Mouse (Mus musculus): ENCODE results near the gene Rsph1.

The Rsph1 gene

DNA sequence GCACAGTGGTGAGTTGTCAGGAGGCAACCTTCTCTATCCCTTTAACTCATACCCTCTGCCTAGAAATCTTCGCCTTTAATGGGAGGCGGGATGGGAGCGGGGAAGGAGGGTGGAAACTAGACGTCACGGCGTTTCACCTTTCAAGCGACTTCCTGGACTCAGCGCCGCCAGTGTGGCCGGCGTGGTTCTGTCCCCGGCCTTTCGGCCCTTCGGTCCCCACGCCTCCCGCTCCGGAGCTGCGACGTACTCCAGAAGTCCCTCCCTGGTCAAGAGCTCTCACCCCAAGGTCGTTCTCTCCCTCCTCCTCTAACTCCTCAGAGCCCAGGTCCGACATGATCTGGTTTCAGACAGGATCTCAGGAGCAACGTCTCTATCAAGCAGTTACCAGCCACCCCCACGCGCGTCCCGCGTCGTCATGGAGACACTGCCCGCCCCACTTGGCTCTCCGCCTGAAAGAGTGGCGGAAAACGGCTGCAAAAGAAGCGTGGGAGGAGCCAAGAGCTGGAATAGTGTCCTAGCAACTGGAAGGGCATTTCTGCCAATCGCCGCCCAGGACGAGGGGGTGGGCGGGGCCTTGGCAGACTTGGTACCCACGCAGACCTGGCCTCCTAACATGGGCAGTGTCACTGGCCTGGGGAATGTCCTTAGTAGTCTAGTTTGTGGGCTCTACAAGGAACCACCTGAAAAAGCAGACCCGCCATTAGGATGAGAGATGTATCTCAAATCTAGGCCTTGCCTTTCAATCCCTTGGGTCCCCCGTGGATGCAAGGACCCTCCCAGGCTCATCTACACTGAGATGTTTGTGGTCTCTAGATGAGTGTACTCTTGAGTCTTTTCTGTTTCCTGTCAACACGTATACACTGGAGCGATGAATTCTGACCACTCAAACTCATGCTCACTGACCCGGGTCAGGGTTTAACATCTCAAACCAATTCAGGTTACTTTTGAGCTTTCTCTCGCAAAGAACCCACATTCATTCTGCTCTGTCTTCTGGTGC lies at the start of gene Rsph1:
Rsph1 (minus strand) TSS at position 462 of the 997 bp plus-strand sequence.
- peak; percentile 100 for DNase-seq (ENCODE audit: low spot score)

DNA sequence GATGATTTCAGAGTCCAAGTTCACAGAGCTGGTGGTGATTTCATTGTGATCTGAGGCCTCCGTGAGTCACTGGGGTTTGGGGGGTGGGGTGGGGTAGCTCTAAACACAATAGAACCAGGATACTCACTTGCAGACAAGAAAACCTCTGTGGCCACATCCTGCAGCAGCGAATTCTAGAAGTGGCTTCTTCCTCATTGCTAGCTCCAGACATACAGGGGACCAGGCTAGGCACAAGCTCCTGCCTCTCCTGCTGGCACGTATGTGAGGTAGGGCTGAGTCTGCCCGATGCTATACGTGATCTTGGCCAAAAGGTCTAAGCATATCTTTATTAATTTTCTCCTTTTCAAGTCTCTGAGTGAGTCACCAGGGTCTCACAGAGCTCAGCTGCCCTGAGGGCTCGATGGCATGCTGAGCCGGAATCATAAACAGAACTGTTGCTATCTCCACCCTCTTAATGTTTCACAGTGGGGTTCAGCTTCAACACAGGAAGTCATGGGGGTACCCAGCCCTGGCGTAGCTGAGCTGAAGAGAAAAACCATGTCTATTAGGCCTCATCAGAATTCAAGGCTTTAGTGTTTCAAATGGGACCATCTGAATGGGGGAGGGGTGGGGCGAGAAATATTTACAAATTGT lies 49.2 kb upstream of the Rsph1 start:
- DNase-seq (ENCODE audit: low spot score) = no peak

DNA sequence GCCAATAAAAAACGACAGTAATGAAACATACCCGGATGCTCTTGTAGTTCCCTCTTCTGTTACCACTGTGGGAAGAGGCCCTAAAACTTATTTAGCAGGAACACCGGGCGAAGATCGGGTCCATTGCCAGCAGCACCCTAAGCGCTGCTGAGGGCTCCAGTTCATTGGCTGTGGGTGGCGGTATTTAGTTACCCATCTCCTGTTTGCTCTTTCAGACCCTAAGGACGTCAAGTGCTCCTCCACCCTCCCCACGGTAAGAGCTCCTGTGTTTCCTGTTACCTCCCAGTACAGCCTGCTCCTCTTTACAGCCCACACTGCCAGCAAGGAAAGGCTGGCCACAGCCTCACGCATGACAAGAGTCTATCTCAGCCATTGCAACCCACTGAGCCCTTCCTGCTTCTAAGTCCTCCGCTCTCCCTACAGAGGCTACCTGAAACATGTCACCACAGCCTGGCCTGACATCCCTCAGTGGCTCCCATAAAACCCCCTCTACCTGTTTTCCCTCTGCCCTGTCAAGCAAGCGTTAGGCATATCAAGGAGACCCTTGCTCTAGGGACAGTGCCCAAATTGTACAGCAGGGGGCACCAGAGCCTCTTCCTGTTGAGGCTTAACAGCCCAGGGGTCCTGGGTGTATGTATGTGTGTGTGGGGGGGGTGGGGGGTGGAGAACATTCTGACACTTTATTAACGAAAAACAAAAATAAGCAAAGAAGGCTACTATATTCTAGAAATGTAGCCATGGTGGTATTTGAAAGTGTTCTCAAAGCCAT lies 48.5 kb upstream of the Rsph1 start:
- peak; percentile 19 for DNase-seq (ENCODE audit: low spot score)

DNA sequence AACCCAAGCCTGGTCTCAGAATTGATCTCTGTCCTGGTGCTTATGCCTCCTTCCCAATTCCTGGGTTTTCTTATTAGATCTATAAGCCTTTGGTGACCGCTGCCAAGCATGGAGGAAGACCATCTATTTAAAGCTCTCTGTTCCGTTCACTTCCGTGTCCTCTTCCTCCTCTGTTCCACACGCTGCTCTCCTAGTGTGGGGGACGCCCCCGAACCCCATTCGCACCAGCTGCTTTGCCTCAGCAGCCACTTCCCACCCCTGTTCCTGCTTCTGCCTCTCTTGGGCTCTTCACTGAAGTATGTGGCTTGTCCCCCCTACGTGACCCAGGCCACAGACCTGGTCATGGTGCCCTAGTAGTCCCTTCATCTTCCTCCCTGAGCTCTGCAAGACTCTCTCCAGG lies 47.0 kb upstream of the Rsph1 start:
- no peak for DNase-seq (ENCODE audit: low spot score)

DNA sequence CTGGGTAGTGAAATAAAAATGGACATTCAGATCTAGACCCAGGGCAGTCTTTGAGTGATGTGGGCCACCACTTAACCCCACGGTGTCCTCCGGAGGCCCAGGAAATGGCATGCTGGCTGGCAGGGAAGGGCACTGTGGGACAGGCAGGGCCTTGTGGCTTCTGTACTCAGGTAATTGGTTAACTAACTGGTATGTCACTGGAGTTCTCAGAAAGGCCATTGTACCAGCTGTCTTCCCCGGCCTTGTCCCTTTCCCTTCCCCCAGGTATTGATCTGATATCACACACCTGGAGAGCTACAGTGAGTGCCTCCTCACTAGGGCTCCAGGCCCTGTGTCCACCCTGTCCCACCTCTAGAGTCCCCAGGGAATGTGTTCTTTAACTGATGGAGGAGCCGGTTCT lies 46.2 kb upstream of the Rsph1 start:
- DNase-seq (ENCODE audit: low spot score) = no peak

DNA sequence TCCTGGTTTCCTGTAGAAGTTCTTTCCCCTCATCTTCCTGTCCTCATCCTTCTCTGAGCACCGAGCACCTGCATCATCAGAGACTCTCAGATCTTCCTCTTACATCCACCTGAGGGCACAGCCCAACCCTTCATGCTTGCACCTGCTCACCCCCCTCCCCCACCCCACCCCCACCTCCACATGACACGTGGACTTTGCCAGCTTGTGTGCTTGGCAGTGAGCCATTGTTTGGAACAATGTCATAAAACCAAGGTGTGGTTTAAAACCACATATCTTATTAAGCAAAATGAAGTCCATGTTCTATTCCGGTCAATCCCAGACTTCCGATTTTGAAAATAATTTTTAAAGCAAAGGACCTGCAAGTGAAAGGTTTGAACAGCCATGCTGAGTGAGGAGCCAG lies 45.3 kb upstream of the Rsph1 start:
- DNase-seq (ENCODE audit: low spot score) = no peak

DNA sequence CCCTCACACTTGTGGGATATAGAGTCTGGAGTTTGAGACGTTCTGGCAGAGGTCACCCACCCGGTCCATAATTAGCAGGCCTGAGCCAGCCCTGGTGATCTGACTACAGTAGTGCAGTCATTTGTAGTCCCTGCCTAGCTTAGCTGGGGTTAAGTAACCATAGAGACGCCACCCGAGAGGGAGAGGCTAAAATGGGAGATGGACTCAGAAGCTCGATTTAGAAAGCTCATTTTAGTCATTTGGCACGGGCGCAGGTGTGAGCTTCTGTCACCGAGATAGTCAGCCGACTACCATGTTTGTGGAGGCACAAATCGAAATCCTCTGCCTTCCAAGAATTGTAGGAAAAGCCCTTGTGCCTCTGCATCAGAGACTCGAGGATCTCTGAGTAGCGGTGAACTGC lies 44.2 kb upstream of the Rsph1 start:
- no peak for DNase-seq (ENCODE audit: low spot score)

DNA sequence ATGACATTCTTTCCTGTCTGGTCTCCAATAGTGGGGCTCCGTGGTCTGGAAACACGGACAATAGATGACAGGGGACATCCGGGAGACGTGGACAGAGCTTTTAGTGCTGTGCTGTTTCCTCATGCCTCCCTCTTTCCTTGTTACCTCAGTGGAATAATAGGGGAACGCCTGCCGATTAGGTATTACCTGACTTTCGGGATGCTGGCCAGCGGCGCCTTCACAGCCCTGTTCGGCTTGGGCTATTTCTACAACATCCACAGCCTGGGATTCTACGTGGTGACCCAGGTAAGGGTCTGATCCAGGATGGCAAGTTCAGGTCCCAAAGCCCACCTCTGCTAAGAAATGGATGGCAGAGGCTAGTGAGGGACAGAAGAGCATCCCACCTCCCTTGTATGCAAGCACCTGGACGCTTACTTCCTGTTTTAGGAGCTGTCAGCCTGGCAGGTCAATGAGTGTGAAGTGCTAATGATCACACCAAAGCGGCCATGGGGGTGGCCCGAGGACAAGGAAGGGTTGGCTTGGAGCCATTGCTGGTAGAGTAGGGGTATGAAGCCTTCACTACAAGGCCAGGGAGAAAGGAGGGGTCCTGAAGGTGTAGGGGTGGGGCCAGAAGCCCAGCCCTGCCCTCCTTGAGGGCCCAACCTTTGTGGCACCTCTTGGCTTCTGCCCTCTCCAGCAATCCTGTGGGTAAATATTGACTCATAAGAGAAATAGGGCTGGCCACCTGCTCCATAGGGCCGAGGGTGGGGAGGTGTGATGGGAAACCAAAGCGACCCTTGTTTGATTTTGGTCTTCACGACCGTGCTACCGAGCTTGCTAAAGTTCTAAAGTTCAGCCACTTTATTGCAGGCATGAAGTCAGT lies 42.0 kb upstream of the Rsph1 start:
- DNase-seq (ENCODE audit: low spot score) = no peak

DNA sequence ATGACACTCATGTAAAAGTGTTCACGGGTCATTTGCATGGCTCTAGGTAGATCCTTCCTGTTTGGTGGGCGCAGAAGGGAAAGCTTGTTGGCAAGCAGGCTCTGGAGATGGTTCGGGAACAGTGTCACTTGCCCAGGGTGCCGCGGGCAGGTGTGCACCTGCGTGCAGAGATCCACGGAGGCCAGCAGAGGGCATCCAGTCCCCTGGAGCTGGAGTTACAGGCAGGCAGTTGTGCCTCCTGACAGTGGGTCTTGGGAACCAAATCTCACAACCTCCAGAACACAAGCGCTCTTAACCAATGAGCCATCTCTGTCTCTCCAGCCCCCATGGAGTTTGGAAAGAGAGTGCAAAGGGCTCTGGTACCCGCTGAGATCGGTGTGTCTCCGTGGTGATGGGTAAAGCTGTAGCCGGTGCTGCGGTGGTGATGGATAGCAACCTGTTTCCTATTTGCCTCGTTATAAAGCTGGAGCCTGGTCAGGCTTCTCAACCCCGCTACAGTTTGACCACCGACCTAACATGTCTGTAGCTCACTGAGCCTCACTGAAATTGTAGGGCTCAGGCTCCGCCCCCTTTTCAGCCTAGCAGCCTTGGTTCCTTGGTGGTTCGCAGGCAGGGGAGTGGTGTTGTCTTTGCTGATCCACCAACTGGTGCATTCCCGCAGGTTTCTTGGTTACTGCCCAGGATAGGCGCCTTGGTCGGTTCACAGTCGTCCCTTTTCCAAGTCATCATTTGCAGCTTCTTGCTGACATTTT lies 40.5 kb upstream of the Rsph1 start:
- no peak for DNase-seq (ENCODE audit: low spot score)

DNA sequence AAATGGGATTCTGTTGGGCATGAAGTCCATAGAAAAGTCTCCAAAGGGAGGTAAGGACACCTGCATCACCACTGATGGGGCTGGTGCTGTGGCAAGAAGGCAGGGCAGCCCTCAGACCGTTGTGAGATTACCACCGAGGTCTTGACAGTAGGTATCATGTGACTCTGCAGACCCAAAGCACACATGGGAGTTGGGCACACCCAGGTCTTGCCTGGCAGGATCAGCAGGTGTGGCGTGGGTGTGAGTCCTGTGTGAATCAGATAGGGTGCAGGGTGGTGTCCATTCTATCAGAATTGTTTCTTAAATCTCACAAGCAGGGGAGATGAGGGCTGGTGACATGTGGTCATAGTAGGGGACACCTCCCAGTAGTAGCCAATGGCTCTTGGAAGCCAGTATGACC lies 39.8 kb upstream of the Rsph1 start:
- DNase-seq (ENCODE audit: low spot score) = no peak

DNA sequence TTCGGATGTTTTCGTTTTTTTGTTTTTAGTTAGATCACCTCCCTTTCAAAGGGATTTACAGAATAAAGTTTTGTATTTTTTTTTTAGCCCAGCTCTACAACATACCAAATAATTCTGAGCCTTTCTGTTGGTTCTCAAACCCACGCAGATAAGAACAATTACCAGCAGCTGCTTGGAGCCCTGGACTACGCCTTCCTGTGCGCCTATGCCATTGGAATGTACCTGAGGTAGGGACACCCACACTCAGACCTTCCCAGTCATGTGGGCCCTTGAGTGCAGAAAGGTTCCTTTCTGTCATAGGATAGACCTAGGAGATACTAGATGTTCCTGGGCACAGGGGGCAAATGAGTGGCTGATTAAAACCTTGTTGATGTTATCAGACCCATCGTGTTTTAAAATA lies 38.8 kb upstream of the Rsph1 start:
- no peak for DNase-seq (ENCODE audit: low spot score)

DNA sequence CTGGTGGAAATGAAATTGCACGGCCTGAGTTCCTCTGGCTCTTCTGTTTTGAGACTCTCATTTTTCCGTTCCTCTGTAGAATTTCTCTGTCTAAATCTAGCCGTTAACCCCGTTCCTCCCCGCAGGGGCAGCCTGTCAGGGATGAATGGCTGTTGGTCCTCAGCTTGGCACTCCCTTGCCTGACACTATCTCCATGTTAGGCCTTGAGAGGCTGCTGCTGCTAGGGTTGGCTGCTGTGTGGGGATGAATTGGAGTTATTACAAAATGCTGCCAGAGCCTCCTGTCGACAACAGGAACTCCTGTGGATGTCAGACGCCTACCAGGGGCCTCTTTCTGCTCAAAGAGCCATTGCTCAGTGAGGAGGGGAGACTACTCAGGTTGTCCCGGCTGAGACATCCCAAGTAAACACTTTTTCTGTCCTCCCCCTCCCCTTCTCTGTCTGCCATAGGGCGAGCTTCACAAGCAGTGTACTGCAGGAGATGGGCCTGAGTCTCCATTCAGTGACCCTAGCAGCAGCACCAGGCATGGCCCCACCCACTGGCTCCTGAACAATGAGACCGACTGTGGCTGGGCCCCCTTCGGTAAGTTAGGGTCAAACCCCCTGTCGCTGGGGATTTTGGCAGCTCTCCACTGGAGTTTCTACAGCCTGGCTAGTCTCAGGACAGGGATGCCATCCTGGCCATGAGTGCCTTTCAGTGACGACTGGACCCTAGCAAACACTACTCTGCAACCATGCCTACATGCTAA lies 38.0 kb upstream of the Rsph1 start:
- DNase-seq (ENCODE audit: low spot score) = no peak

DNA sequence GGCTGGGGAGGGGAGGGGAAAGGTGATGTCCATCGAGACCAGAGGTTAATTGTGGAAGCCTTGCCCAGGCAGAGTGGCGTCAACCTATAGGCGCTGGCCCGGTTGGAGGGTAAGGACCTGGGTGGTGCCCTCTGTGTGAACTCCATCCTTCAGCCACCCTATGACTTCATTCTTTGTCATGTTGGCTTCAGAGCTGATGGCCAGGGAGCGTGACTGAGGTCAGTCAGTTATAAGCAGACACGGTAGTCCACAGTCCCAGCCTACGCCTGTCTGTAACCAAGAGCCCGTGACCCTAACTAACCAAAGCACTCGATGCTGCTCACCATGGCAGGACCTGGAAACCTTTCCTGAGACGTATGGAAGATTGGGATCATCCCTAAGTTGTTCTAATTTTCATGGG lies 35.5 kb upstream of the Rsph1 start:
- DNase-seq (ENCODE audit: low spot score) = no peak

DNA sequence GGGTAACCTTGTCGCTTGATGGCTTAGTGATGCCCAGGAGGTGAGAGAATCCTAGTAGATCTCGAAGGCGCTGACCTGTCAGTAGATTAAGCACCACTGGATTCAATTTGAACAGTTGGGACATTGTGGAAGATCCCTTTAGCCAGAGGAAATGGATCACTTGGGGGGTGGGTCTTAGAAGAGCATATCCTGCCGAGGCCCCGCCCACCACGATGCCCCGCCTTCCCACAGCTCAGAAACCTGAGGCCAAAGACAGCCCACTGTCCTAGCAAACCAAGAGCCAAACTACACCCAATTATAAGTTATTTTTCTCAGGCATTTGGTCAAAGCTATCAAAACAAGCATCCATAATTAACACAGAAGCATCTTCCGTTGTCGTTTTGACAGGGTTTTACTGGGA lies 33.9 kb upstream of the Rsph1 start:
- DNase-seq (ENCODE audit: low spot score) = no peak

DNA sequence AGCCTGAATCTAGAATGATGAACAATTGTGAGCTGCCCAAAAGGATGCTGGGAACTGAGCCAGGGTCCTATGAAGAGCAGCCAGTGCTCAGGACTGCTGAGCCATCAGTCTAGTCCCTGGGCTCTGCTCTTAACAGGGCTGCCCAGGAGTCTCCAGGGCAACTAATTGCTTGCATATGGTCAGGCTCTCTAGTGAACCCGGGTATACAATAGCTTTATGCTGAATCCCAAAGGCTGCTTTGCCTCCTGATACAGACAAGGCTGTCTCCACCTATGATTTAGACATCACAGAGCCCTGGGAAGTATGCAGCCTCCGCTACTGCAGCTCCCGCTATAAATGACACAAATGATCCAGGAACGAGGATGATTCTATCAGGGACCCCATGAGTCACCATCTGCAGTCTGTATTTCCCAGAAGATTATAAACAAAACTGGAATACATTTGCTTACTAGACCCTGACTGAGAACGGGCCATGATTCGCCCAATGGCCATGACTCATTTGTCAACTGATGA lies 32.2 kb upstream of the Rsph1 start:
- no peak for DNase-seq (ENCODE audit: low spot score)

DNA sequence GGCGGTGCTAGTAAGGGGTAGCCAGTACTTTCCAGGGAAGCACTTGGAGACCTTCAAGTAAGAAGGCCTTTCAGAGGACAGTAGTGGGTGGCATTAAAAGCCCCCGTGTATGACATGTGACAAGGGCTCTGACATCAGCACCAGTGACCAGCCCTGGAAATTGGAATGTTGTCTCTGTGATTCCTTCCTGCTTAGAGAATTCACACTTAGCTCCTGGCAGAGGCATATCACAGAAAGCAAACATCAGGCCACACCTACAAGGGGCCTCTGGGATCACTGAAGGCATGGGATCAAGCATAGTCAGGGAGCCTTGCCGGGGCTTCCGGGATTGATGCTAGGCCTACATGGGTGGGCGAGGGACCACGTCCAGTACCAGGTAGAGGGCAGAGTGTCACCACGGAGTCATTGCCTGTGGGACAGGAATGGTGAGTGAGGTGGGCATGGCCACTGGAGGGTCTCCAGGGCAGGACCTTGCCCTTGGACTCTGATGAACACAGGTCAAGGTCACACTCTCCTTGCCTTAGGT lies 31.2 kb upstream of the Rsph1 start:
- DNase-seq (ENCODE audit: low spot score) = no peak

DNA sequence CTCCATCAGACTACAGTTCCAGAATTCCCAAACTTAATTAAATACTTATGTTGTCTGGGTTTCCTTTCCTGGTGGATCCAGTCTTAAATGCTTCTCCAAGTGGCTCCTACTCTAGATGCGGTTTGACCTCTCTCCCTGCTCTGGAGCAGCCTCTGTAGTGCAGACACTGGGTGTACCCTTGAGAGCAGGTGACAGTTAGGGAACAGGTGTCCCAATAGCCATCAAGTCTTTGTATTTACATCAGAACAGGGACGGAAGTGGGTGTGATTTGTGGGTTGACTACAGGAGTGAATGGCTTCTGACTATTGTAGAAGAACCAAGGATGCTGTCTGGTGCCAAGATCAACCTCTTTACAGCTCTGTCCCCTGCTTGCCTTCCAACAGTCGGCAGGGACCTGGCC lies 30.6 kb upstream of the Rsph1 start:
- DNase-seq (ENCODE audit: low spot score) = no peak

DNA sequence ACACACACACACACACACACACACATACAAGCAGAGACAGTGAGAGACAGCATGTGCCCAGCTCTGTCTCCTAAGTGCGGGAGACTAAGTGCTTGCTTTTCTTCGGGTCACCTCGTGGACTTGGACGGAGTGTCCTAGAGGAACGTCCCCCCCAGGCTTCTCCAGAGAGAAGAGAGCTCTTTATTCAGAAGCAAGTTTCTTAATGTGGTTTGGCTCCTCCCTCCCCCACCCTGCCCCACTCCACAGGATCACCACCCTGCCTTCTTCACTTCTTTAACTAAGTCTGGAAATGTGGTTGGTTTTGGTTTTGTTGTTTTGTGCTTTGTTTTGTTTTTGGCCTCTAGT lies 28.6 kb upstream of the Rsph1 start:
- no peak for DNase-seq (ENCODE audit: low spot score)

DNA sequence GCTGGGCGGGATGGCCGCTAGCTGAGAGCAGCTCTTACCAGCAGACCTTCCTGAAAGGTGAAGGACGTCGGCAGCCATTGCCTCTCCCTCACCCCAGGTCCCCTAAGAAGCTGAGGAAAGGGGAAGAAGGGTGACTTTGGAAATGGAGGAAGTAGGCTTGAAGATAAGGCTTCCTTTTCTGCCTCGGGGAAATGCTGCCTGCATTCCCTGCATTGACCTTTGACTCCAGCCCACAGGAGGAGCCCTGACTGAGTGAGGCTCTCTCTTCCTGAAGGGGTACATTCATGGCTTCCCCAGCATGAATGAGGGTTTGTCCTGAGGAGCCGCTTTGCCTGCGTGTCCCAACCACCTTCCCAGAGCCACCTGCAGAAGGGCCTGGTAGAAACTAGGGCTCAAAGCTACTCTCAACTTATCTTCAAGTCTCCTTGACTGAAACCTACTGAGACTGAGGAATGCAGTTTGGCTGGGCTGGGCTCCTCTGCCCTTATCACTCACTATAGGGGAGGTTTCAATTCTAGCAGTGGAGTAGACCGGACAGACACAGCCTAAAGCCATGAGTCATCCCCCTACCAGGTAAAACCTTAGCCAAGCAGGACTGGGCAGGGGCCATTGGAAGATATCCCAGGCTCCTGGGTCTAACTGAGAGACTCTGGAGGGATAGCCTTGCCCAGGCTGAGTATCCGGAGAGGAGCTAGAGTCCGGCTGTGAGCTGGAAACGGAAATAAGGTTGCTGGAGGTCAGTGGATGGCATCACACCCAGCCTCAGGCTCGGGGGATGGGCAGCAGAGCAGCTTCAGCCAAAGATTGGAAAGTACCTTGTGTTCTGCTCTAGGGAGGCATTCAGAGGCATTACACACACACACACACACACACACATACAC lies 28.0 kb upstream of the Rsph1 start:
- peak; percentile 68 for DNase-seq (ENCODE audit: low spot score)
